Mouse (Mus musculus) spleen, adult 2 months (tissue): ENCODE measurements around the gene Helq. TPM values are rescaled to one million over a fixed set of nuclear protein-coding genes. Genes with fewer than 3 reads are reported as not detected.

Source experiments
- DNase-seq, 2 experiments: peaks; one replicate each; pipeline versions ENCODE4 v3.0.0 to v3.0.0-alpha.2; 2012 to 2021; ENCODE audit warnings: low spot score in 2 of 2, low read depth in 1 of 2
- H3K27ac ChIP-seq: fragments of 200-500 bp; 2 replicates; pipeline ENCODE4 v1.5.1; 2012; ENCODE audit warnings: low read length, inconsistent platforms; ENCODE audit not compliant: insufficient read depth
- H3K27me3 ChIP-seq: fragments of 200-500 bp; 2 replicates; pipeline ENCODE4 v1.6.1; 2012; ENCODE audit warnings: mild to moderate bottlenecking, moderate library complexity, low read length, inconsistent platforms; ENCODE audit not compliant: control insufficient read depth, insufficient read depth
- H3K36me3 ChIP-seq: fragments of 200-500 bp; 2 replicates; pipeline ENCODE4 v1.6.1; 2012; ENCODE audit warnings: mild to moderate bottlenecking, low read length, inconsistent platforms; ENCODE audit not compliant: control insufficient read depth, insufficient read depth
- H3K4me1 ChIP-seq: fragments of 200-500 bp; 2 replicates; pipeline ENCODE4 v1.6.1; 2011; ENCODE audit warnings: inconsistent platforms; ENCODE audit not compliant: control insufficient read depth, insufficient read depth, insufficient read length
- H3K4me3 ChIP-seq: fragments of 200-500 bp; 2 replicates; pipeline ENCODE4 v1.5.1; 2011; ENCODE audit warnings: mild to moderate bottlenecking, inconsistent platforms; ENCODE audit not compliant: insufficient read depth, insufficient read length; ENCODE audit errors: extremely low read depth
- CTCF ChIP-seq: fragments of 200-500 bp; IDR thresholded peaks from 2 replicates; pipeline ENCODE4 v1.5.1; 2011; ENCODE audit warnings: mild to moderate bottlenecking, inconsistent platforms; ENCODE audit not compliant: insufficient read depth, insufficient read length, insufficient replicate concordance; ENCODE audit errors: extremely low read depth
- POLR2A ChIP-seq: fragments of 200-500 bp; IDR thresholded peaks from 2 replicates; pipeline ENCODE4 v1.6.1; 2011; ENCODE audit warnings: low read depth, low read length, inconsistent platforms
- WGBS: fragments of 180-500 bp; shearing (Covaris S2); methylation state at CpG from one replicate; pipeline ENCODE4 v1.1.7; 2018; 5-methylcytosine and 5-hydroxymethylcytosine counted together
- polyA plus RNA-seq: library from polyadenylated mRNA; depleted of rRNA; stranded (reverse); fragments of >200 nt; gene quantifications from 2 replicates; pipeline ENCODE4 v1.2.3, GENCODE M21; 2012

The Helq gene
- polyA plus RNA-seq, 1 experiment = 8.8 TPM

- TF ChIP-seq CTCF = no peak
- TF ChIP-seq POLR2A = no peak
- Histone ChIP-seq H3K36me3 (peaks cover 32% of the 10 kb centered on the region), H3K27ac (no peak overlapping the region), H3K4me3 (no peak overlapping the region), H3K27me3 (no peaks in the 10 kb centered on the region), H3K4me1 (no peaks in the 10 kb centered on the region)
- no peak for DNase-seq
- WGBS = 88% methylated on average over 9 of the region's 9 CpGs
Observed at GRCm38 (mm10) chr5:100787527-100787926, 10.9 kb downstream of the Helq start.

GRCm38 (mm10) chr5:100779002-100779401 lies 19.4 kb downstream of the Helq start:
- Histone ChIP-seq H3K27ac (no peak overlapping the region), H3K36me3 (peaks cover 26% of the 10 kb centered on the region), H3K4me3 (no peak overlapping the region), H3K4me1 (no peaks in the 10 kb centered on the region), H3K27me3 (no peaks in the 10 kb centered on the region)
- TF ChIP-seq POLR2A (no peak), CTCF (no peak)
- WGBS = 95% methylated on average over 13 of the region's 13 CpGs
- DNase-seq = no peak

DNA sequence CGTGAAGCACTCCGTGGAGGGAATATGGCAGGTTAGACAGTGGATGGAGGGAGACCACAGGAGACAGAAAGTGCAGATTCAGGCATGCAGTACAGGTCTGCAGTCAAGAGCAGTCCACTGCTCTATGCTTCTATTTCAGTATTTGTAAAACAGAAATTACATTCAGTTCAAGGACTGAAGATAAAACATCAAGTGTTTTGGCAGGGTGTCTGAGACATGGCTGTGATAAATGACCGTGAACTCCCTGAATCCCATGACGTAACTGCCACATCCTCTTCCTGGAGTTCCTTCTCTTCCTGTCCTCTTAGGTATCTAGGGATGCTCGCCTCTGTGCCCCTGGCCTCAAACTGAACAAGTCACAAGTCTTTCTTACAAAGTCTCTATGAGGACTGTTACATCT lies 21.5 kb downstream of the Helq start:
- Histone ChIP-seq H3K27me3 (no peaks in the 10 kb centered on the region), H3K4me3 (no peak overlapping the region), H3K36me3 (peaks cover 25% of the 10 kb centered on the region), H3K27ac (no peak overlapping the region), H3K4me1 (no peaks in the 10 kb centered on the region)
- TF ChIP-seq POLR2A = no peak
- no peak for TF ChIP-seq CTCF
- WGBS = 96% methylated on average over 5 of the region's 5 CpGs
- no peak for DNase-seq

DNA sequence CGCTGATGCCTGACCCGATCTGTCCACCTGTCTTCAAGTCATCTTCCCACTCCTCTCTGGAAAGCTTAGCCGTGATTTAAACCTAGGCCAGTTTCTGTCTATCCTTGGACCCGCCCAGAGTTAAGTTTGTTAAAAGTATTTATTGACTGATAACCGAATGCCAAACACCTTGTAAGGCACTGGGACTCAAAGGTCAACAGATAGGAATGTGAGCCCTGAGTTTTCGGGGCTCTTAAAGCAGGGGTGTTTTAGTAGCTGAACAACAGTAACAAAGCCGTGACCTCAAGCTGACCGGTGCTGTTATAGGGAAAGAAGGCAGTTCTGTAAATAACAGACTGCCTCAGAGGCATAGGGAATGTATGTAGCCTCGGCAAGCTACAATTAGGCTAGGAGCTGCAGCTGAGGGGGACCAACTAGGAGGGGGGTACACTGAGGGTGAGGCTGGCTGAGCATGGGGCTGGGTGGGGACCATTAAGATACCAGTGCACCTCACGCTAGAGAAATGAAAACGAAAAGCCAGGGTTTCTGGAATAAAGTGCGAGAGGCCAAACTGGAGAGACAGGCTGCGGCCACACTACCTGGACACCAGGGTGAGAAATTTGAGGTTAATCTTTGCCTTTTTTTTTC lies 22.5 kb downstream of the Helq start:
- 94% methylated on average over 13 of the region's 13 CpGs for WGBS
- TF ChIP-seq CTCF (no peak), POLR2A (no peak)
- DNase-seq = no peak
- Histone ChIP-seq H3K27ac (no peak overlapping the region), H3K27me3 (no peaks in the 10 kb centered on the region), H3K4me1 (no peaks in the 10 kb centered on the region), H3K4me3 (no peak overlapping the region), H3K36me3 (peaks cover 30% of the 10 kb centered on the region)

GRCm38 (mm10) chr5:100771575-100771974 lies 26.8 kb downstream of the Helq start:
- Histone ChIP-seq H3K4me1 (no peaks in the 10 kb centered on the region), H3K27ac (no peak overlapping the region), H3K4me3 (no peak overlapping the region), H3K27me3 (no peaks in the 10 kb centered on the region), H3K36me3 (peaks cover 32% of the 10 kb centered on the region)
- DNase-seq = no peak
- 95% methylated on average over 4 of the region's 4 CpGs for WGBS
- TF ChIP-seq POLR2A (no peak), CTCF (no peak)

GRCm38 (mm10) chr5:100766026-100766425 lies 32.4 kb downstream of the Helq start:
- Histone ChIP-seq H3K27me3 (no peaks in the 10 kb centered on the region), H3K4me3 (no peak overlapping the region), H3K4me1 (no peaks in the 10 kb centered on the region), H3K36me3 (peaks cover 34% of the 10 kb centered on the region), H3K27ac (no peak overlapping the region)
- WGBS = 97% methylated on average over 7 of the region's 7 CpGs
- TF ChIP-seq CTCF = no peak
- TF ChIP-seq POLR2A = no peak
- DNase-seq = no peak

GRCm38 (mm10) chr5:100761736-100762135 lies 36.7 kb downstream of the Helq start:
- no peak for TF ChIP-seq CTCF
- no peak for TF ChIP-seq POLR2A
- Histone ChIP-seq H3K4me1 (no peaks in the 10 kb centered on the region), H3K27me3 (no peaks in the 10 kb centered on the region), H3K27ac (no peak overlapping the region), H3K36me3 (peaks cover 21% of the 10 kb centered on the region), H3K4me3 (no peak overlapping the region)
- WGBS = 94% methylated on average over 7 of the region's 7 CpGs
- DNase-seq = no peak
